Mouse (Mus musculus): Measurements from ENCODE around the gene BC025920.
"Not testable (repeated sequence)": the region's sequence is repeated elsewhere in the genome, so short reads cannot be mapped to it uniquely, and the experiment has no call there.

The BC025920 gene

DNA sequence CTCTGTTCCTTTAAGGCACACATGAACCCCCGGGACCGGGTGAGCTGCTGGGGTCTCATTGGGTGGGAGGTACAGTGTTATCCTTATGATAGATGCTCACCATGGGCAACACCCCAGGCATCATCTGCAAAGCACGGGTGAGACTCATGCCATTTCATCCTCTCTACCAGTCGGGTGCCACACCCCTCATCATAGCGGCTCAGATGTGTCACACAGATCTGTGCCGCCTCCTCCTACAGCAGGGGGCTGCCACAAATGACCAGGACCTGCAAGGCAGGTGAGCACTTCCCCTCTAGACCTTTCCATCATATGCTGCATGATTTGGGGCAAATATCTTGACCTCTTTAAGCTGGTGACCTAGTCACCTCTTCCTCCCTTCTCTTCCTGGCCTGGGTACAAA, 32.0 kb downstream of the BC025920 start:
- DNase-seq (ENCODE audit: low read depth, low spot score): no peak
- Histone ChIP-seq H3K27me3 (ENCODE audit: control insufficient read depth, insufficient read depth, low read length, poor library complexity, severe bottlenecking) (no peaks in the 10 kb centered on the region), H3K36me3 (ENCODE audit: control insufficient read depth, insufficient read depth, low read length, poor library complexity, severe bottlenecking) (no peaks in the 10 kb centered on the region)

DNA sequence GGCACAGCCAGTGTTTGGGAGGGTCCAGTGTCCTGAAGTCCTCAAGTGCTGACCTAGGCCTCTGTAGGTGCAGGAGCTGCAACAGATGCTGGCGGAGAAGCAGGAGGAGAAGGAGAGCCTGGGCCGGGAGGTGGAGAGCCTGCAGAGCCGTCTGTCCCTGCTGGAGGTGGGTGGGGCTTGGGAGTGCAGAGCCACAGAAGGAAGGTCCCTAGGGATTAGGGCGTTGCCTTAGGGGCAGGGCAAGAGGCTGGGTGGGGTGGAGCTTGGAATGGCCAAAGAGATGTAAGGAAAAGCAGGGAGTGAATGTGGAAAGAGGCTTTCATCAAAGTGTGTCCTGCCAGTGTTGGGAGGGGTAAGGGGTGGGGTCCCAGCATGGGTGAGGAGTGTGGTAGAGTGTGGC, 34.8 kb downstream of the BC025920 start:
- not testable (repeated sequence) for DNase-seq (ENCODE audit: low read depth, low spot score); H3K36me3 ChIP-seq (ENCODE audit: control insufficient read depth, insufficient read depth, low read length, poor library complexity, severe bottlenecking); H3K27me3 ChIP-seq (ENCODE audit: control insufficient read depth, insufficient read depth, low read length, poor library complexity, severe bottlenecking)

DNA sequence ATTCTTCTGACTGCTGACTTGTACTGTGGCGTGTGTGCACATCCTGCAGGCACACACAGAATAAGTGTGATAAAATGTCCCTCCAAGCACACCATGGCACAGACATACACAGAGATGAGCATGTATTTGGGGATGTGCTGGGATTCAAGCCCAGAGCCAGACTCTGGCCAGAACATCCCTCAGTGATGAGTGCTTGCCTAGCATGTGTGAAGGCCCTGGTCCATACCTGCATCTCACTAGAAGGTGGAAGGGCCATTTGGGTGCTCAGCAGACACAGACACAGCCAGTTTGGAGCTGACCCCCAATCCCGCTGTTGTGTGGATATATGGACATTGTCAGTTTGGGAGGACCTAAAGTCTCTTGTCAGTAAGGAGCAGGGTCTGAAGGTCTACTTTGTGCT, 35.5 kb downstream of the BC025920 start:
- Histone ChIP-seq H3K36me3 (ENCODE audit: control insufficient read depth, insufficient read depth, low read length, poor library complexity, severe bottlenecking) (no peaks in the 10 kb centered on the region), H3K27me3 (ENCODE audit: control insufficient read depth, insufficient read depth, low read length, poor library complexity, severe bottlenecking) (no peaks in the 10 kb centered on the region)
- DNase-seq (ENCODE audit: low read depth, low spot score): no peak

DNA sequence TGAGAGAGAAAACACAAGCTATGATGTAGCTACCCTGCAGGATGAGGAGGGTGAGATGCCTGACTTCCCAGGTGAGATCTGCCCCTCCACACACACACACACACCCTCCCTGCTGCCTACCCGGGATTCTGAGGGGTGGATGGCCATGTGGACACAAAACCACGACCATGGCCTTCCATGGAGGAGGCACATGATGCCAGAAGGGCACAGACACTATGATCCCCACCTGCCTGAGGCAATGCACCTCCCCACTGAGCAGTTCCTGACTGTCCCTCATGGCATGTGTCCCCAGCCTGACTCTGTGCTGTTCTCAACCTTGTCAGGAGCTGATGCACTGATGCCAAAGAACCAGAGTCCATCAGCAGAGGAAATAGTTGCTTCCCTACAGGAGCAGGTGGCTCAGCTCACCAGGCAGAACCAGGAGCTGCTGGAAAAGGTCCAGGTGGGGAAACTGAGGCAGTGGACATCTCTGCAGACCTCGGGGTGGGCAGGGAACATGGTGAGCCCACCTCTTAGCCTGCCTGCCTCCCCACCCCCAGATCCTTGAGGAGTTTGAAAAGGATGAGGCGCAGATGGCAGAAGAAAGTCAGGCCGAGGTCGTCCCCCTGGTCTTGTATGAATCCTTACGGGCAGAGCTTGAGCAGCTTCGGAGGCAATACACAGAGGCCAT, 36.0 kb downstream of the BC025920 start:
- H3K36me3 ChIP-seq (ENCODE audit: control insufficient read depth, insufficient read depth, low read length, poor library complexity, severe bottlenecking): no peaks in the 10 kb centered on the region
- no peak for DNase-seq (ENCODE audit: low read depth, low spot score)

DNA sequence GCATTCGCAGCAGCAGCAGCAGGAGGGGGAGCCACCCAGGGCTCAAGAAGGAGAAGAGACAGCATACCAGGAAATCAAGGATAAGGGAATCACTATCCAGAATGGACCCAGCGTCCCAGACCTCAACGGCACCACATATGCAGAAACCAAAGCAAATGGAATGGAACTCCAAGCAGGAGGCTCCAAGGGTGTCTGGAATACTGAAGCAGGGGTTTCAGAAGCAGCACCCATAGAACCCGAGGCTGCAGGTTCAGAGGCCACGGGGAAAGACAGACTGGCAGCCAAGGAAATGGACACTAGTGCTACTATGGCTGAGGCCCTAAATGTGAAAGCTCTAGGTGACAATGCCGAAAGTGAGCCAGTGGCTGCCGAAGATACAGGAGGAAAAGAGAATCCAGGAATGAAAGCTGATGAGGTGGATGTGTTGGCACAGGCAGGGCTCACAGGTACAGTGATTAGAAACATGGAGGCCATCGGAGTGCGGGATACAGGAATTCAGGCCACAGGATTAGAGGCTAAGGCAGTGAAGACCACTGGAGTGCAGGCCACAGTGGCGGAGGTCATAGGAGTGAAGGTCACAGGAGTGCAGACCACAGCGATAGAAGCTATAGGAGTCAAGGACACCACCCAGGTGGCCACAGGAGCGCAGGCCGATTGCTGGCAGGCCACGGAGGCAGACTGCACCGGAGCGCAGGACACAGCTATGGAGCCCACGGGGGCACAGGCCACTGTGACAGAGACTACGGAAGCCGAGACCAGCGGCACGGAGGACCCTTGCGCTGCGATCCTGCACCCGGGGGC, 36.8 kb downstream of the BC025920 start:
- no peaks in the 10 kb centered on the region for H3K27me3 ChIP-seq (ENCODE audit: control insufficient read depth, insufficient read depth, low read length, poor library complexity, severe bottlenecking)
- no peaks in the 10 kb centered on the region for H3K36me3 ChIP-seq (ENCODE audit: control insufficient read depth, insufficient read depth, low read length, poor library complexity, severe bottlenecking)
- DNase-seq (ENCODE audit: low read depth, low spot score): no peak

More for the DNA sequence above, 36.0 kb downstream of the BC025920 start:
- no peaks in the 10 kb centered on the region for H3K27me3 ChIP-seq (ENCODE audit: control insufficient read depth, insufficient read depth, low read length, poor library complexity, severe bottlenecking)

DNA sequence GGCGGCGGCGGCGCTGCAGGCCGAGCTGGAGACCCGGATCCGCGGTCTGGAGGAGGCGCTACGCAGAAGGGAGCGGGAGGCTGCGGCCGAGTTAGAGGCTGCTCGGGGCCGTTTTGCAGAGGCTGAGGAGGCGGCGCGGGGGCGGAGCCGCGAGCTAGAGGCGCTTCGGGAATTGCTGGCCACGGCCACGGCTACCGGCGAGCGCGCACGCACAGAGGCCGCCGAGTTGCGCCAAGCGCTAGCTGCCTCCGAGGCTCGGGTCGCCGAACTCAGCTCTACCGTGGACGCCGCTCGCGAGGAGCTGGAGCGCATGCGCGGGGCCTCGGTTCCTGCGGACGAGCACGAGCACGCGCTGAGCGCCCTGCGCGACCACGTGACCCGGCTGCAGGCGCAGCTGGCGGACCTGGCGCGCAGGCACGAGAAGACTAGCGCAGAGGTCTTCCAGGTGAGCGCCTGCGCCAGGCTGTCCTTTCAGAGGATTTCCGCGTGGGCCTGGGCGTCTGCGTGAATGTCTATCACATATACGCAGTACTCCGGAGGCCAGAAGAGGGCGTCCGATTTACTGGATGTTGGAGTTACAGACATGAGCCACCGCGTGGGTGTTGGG, 37.5 kb downstream of the BC025920 start:
- Histone ChIP-seq H3K27me3 (ENCODE audit: control insufficient read depth, insufficient read depth, low read length, poor library complexity, severe bottlenecking) (no peaks in the 10 kb centered on the region), H3K36me3 (ENCODE audit: control insufficient read depth, insufficient read depth, low read length, poor library complexity, severe bottlenecking) (no peaks in the 10 kb centered on the region)
- peak; percentile 97 for DNase-seq (ENCODE audit: low read depth, low spot score)

DNA sequence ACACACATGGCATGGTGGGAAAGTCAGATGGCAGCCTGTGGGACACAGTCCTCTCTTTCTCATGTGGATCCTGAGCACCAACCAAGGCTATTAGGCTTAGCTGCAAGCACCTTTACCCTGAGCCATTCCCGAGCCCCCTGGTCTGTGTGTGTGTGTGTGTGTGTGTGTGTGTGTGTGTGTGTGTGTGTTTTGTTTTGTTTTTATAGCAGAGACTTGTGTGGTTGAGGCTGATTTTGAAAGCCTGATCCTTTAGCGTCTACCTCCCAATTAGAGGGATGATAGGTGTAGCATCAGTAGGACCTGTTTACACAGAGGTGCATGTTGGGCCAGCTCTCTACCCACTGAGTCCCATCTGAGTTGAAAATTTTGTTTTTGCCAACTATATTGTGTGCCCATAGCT, 38.1 kb downstream of the BC025920 start:
- no peaks in the 10 kb centered on the region for H3K36me3 ChIP-seq (ENCODE audit: control insufficient read depth, insufficient read depth, low read length, poor library complexity, severe bottlenecking)
- DNase-seq (ENCODE audit: low read depth, low spot score): no peak
- no peaks in the 10 kb centered on the region for H3K27me3 ChIP-seq (ENCODE audit: control insufficient read depth, insufficient read depth, low read length, poor library complexity, severe bottlenecking)

DNA sequence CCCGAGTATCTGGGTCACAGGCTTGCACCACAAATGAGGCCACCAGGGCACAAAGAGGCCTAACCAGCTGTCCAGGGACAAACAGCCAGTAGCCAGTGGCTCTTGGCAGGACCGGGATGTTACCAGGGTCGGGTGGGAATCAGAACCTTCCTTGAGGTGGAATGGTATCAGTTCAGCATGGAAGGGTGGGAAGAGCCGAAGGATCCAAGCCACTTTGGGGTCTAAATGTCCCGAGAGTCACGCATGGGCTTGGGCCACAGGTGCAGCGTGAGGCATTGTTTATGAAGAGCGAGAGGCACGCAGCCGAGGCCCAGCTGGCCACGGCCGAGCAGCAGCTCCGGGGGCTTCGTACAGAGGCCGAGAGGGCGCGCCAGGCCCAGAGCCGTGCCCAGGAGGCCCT, 38.6 kb downstream of the BC025920 start:
- no peak for DNase-seq (ENCODE audit: low read depth, low spot score)
- Histone ChIP-seq H3K27me3 (ENCODE audit: control insufficient read depth, insufficient read depth, low read length, poor library complexity, severe bottlenecking) (no peaks in the 10 kb centered on the region), H3K36me3 (ENCODE audit: control insufficient read depth, insufficient read depth, low read length, poor library complexity, severe bottlenecking) (no peaks in the 10 kb centered on the region)

DNA sequence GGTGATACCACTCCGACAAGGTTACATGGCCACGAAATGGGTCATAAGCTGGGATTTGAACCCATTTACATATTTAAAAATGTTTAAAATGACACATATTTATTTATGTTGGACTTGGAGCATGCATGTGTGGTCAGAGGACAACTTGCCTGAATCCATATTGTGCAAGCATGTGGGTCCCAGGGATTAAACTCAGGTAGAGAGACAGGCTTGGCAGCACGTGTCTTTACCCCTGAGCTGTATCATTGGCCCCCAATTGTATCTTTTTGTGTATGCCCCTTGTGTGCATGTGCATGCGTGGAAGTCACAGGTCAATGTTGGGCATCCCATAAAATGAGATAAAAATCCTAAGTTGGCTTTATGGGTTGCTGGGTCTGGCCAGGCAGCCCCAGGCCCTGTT, 39.3 kb downstream of the BC025920 start:
- no peaks in the 10 kb centered on the region for H3K36me3 ChIP-seq (ENCODE audit: control insufficient read depth, insufficient read depth, low read length, poor library complexity, severe bottlenecking)
- H3K27me3 ChIP-seq (ENCODE audit: control insufficient read depth, insufficient read depth, low read length, poor library complexity, severe bottlenecking): no peaks in the 10 kb centered on the region
- no peak for DNase-seq (ENCODE audit: low read depth, low spot score)

DNA sequence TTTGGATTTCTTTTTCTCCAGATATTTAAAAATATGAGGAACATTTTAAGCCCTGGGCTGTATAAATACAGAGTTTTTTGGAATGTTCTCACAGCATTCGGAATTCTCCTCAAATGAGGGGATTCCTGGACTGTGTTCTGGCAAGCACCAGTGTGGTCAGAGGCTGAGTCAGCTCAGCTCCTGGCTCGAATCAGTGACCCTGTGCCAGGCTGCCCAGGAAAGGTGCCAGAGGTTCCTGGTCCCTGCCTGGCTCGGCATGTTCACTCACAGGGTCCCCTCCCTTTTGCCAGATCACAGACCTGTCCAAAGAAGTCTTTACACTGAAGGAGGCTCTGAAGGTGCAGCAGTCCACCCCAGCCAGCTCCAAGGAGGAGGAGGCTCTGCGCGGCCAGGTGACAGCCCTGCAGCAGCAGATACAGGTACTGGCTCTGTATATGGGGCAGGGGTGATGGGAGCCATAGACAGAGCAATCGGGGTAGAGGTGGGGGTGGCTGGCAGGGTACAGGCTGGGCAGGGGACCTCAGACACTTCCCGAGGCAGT, 40.0 kb downstream of the BC025920 start:
- no peaks in the 10 kb centered on the region for H3K27me3 ChIP-seq (ENCODE audit: control insufficient read depth, insufficient read depth, low read length, poor library complexity, severe bottlenecking)
- H3K36me3 ChIP-seq (ENCODE audit: control insufficient read depth, insufficient read depth, low read length, poor library complexity, severe bottlenecking): no peaks in the 10 kb centered on the region
- DNase-seq (ENCODE audit: low read depth, low spot score): no peak

DNA sequence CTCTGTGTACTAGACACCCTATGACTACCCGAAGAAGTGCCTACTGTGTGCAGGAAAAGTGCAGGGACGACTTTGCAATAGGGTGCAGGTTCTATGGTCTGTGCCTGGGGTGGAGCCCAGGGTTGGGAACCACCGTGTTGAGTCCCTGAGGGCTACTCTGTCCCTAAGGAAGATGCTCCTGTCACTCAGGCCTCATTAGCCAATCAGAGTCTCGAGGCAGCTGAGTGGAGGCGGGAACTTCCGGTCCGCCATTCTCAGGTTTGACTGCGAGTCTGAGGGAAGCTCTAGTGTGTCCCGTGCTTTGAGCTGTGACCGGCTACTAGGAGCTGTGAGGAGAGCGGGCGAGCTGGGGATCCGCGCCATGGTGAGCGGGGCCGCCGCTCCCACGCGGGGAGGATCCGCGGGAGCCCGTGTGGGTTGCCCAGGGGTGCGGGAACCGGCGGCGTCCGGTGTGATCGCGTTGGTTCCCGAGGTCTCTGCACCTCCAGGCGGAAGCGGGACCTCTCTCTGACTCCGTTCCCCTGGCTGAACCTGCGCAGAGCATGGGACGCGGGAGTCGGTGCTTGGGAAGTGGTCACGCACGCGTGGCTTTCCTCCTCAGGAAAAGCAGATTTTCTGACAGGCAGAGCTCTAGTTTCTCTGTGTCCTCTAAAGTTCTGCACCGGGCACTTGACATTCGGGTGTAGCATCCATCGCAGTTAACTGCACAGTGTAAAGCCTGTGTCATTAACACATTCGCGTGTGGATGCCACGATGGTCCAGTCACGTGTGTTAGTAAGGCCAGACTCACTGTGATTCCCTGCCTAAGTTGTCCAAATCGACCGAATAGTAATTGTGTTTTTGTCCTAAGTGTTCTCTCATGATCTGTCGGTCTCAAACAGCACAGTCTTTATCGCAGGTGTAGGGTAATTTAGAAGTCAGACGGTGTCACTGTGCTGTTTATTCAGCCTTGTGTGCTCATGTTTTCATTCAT, 43.0 kb downstream of the BC025920 start, which contains the start of gene Gm10778:
Gene Gm10778 (plus strand): TSS at position 257 of the 973 bp plus-strand sequence.
- H3K36me3 ChIP-seq (ENCODE audit: control insufficient read depth, insufficient read depth, low read length, poor library complexity, severe bottlenecking); H3K27me3 ChIP-seq (ENCODE audit: control insufficient read depth, insufficient read depth, low read length, poor library complexity, severe bottlenecking): not testable (repeated sequence)
- DNase-seq (ENCODE audit: low read depth, low spot score): peak; percentile 94

DNA sequence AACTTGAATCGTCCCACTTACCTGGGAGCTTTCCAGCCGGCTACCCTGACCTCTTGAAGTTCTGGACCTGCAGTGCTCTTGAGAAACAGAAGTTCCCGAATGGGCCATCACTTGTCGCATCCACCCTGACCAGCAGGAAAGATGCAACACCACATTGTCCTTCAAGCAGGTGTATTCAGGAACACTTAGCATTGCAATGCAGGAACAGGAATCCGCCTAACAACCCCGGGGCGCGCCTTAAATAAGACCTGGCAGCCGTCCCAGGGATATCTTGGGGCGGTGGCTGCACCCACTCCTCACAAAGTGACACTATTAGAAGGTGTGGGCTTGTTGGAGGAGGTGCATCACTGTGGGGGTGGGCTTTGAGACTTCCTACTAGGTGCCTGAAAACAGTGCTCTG, 49.1 kb downstream of the BC025920 start:
- Histone ChIP-seq H3K27me3 (ENCODE audit: control insufficient read depth, insufficient read depth, low read length, poor library complexity, severe bottlenecking) (no peaks in the 10 kb centered on the region), H3K36me3 (ENCODE audit: control insufficient read depth, insufficient read depth, low read length, poor library complexity, severe bottlenecking) (no peaks in the 10 kb centered on the region; the same call in 1 of the 2 replicates)
- no peak for DNase-seq (ENCODE audit: low read depth, low spot score)

DNA sequence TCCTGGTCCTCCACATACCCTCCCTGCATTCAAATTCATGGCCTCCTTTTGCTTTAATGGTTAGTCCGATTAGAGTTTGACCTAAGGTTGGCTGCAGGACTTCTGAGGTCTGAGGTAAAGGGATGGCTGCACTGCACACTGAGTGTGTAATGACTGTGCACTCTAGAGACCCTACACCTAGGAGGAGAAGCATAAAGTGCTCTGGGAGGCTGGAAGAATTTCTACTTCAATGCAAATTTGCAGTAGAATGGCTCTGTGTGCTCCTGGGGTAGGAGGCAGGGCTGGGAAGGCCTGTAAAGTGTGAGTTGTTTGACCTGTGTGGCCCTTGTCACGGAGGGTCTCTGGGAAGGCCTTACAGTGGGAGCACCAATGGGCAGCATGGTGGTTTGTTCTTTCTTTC, 50.1 kb downstream of the BC025920 start:
- DNase-seq (ENCODE audit: low read depth, low spot score): no peak
- H3K36me3 ChIP-seq (ENCODE audit: control insufficient read depth, insufficient read depth, low read length, poor library complexity, severe bottlenecking): no peaks in the 10 kb centered on the region; the same call in 1 of the 2 replicates

More for the DNA sequence above, 50.1 kb downstream of the BC025920 start:
- H3K27me3 ChIP-seq (ENCODE audit: control insufficient read depth, insufficient read depth, low read length, poor library complexity, severe bottlenecking): no peaks in the 10 kb centered on the region
